Mouse (Mus musculus) neutrophil, adult 5-6 weeks (primary cell): ENCODE measurements around the gene Dnajc30. TPM values are rescaled to one million over a fixed set of nuclear protein-coding genes. Genes with fewer than 3 reads are reported as not detected.
A peak's percentile ranks its signal among the peaks of the same experiment; 100 is the strongest.
"Not testable (repeated sequence)": the region's sequence is repeated elsewhere in the genome, so short reads cannot be mapped to it uniquely, and the experiment has no call there.

Experiments used
- ATAC-seq: fragments of 151-379, 151-347 bp; 2 replicates; pipeline ENCODE4 v1.8.0; 2017; ENCODE audit warnings: mild to moderate bottlenecking, moderate TSS enrichment; ENCODE audit not compliant: insufficient number of reproducible peaks, poor library complexity, low FRiP score, severe bottlenecking; ENCODE audit errors: extremely low read depth
- total RNA-seq: library from RNA; stranded (forward); fragments of 200-1000 nt; gene quantifications from 2 replicates; pipeline ENCODE4 v1.2.3, GENCODE M21; 2017

The Dnajc30 gene
- total RNA-seq, 1 experiment from 2014 or later, result 8.7 TPM

DNA sequence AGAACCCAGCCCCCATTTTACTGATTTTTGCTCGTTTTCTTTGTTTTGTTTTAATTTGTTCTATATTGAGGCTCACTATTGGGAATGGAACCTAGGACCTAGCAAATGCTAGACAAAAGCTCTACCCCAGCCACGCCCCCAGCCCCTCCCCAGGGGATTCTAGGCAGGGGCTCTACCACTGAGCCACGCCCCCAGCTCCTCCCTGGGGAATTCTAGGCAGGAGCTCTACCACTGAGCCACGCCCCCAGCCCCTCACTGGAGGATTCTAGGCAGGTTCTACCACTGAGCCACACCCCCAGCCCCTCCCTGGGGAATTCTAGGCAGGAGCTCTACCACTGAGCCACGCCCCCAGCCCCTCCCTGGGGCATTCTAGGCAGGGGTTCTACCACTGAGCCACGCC, 14.7 kb upstream of the Dnajc30 start:
- not testable (repeated sequence) for ATAC-seq

DNA sequence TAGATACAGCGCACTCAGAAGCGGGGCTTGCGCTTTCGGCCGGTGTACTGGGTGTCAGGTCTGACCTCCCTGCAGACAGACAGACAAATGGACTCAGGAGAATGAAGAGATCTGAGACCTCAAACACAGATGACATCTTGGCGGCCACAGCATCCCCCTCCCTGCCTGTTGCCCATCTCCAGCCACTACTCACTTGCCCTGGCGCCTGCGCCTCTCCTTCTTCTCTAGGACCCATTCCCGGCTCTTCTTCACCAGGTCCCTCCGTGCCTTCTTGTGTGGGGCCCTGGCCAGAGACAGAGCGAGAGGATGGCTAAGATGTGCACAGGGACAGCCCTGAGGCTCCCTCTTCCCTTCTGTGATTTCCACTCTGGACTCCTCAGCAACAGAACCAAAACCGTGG, 10.6 kb upstream of the Dnajc30 start:
- no peak for ATAC-seq

DNA sequence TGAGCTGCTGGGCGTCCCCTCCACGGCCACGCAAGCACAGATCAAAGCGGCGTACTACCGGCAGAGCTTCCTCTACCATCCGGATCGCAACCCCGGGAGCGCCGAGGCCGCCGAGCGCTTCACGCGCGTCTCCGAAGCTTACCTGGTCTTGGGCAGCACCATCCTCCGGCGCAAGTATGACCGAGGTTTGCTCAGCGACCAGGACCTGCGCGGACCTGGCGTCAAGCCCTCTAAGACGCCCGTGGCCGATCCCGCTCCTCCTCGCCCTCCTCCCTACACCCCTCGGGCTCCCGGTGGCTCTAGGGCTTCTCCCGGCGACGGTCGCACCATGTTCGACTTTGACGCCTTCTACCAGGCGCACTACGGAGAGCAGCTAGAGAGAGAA, 372 bp downstream of the Dnajc30 start:
- ATAC-seq, result no peak

DNA sequence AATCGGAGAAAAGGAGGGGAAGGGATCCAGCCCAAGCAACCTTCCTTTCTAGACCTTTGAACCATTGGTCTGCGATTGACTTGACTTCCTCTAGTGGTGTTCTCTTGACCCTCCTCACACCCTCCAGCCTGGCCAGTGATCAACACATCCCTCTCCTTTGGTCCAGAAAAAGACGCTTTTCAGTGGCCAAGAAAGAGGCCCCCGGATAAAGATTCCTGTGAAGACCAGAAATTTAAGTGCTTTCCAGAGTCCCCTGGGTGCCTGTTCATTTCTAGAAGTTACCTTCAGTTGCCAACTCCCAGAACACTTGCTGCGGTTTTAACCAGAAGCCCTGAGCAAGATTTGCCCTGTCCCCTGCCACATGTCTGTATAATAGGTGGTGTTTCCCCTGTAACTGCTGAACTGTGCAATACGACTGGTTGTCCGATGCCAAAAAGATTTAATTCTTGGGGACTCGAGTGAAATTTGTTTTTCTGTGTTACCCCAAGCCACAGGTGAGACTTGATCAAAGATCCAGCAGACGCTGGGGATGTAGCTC, 976 bp downstream of the Dnajc30 start, which contains the start of gene Bud23:
TSS of gene Bud23 (minus strand) at position 51 of the 538 bp plus-strand sequence.
- not testable (repeated sequence) for ATAC-seq

DNA sequence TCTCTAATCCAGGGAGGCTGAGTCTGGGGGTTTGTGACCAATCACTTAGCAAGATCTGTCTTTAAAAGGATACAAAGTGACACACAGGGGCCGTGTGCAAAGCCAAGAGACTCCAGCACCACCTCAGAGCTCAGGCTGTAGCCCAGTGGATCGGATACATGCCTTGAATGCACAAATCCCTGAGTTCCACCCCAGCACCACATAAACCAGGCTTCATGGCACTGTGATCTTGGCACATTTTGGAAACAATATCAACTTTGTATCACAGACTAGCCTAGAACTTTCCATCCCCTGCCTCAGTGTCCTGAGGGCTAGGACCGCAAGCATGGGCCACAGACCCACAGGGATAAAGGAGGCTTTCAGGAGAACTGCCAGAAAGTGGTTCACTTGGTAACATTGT, 2.0 kb downstream of the Dnajc30 start:
- ATAC-seq, result no peak

DNA sequence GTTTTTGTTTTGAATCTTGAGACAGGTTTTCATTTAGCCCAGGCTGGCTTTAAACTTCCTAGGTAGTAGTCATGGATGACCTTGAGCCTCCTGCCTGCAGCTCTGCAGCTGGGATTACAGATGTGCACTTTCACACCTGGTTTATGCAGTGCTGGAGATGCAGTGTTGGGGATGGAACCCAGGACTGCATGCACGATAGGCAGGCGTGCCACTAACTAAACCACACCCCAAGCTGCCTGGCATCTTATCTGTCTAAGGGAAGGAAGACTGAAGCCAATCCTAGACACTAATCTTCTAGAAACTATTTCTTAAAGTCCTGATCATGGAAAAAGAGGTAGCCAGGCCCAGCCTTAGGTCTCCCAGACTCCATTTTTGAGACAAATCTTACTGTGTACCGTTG, 6.4 kb downstream of the Dnajc30 start:
- ATAC-seq, result no peak

DNA sequence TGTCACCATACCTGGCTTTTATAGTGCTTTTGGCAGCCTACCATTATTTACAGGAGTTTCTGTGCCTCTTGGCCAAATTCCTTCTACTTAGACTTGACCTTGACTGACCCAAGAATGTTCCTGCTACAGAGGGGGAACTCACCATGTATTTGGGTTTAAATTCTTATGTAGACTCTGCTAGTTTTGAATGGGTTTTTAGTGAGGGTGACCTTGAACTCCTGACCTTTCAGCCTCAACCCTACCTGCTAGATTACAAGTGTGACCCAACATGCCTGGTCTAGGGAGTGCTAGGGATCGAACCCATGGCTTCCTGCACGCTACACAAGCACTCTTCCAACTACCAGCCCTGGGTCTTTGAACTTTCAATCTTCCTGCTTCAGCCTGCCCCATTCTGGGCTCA, 8.1 kb downstream of the Dnajc30 start:
- no peak for ATAC-seq

DNA sequence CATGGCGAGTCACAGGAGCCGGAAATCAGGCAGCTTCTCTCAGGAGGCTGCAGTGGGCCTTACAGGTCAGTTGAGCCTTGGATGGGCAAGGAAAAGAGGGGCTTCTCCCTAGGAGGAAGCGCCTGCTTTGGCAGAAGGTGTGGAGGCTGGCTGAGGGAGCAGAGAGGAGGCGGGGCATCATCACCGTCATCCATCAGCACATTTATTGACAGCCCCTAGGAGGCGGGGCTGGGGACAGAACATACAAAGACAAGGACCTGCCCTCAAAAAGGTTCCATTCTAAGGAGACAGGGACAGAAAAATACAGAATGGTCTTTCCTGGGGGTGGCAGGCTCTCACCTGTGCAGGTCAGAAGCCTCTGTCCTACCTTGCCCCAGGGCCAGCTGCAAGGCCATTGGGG, 8.7 kb downstream of the Dnajc30 start:
- no peak for ATAC-seq

DNA sequence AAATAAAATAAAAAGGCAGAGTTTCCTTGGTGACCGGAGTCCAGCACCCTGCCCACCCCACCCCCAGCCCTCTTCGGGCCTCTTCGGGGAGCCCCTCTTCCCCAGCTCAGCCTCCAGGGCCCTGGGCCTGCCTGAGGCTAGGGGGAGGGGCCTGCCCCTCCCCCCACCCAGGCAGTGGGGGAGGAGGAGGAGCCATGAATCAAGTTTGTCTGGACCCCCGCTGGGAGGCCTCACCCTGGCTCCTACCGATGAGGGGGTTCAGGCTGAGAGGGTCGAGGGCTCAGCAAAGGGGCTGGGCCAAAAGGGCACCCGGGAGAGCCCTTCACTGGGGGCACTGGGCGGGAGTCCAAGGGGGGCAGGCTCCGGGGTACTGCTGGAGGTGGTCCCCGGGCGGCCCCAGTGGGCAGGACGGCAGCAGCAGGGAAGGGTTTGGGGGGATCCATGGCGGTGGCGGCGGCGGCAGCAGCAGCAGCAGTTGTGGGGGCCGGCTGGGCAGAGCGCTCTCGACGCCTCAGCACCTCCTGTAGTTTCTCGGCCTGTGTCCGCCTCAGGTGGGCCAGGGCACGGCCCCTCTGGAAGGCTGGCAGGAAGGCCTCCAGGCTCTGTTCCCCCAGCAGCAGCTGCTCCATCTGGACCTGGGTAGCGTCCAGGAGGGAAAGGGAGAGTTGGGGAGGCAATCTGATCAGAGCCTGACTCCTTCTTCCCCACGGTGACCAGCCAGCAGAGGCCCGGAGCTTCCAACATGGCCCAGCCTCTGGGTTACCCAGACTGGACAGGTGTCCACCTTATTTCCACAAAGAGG, 9.5 kb downstream of the Dnajc30 start:
- ATAC-seq, result no peak

DNA sequence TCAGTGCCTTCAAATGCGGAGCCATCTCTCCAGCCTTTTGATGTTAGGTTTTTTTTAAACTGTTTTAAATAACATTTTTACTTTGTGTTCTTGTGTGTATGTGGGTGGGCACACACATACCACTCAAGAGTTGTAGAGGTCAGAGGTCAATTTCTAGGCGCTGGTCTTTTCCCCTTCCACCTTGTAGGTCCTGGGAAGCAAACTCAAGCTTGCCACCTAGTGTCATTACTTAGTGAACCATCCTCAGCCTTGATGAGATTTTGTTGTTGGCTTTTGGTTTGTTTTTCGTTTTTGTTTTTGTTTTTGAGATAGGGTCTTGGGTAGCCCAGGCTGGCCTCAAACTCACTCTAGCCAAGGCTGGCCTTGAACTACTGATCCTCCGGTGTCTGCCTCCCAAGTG, 11.7 kb downstream of the Dnajc30 start:
- ATAC-seq, result no peak

DNA sequence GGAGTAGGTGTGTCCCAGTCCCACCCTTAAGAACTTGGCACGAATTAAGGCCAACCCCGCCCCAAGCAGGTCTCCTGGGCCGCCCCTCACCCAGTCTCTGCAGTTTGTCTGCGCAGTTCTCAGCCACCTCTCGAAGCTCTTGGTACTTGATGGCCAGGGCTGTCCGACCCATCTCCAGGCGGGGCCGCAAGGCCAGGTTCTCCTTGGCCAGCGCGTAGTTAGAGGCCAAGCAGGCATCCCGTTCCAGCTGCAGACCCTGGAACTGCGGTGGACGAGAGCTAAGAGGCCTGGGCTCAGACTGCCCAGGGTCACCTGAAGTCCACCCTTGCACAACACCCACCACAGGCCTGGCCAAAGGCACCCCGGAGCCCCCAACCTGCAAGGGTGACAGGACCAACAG, 12.4 kb downstream of the Dnajc30 start:
- ATAC-seq, result no peak

DNA sequence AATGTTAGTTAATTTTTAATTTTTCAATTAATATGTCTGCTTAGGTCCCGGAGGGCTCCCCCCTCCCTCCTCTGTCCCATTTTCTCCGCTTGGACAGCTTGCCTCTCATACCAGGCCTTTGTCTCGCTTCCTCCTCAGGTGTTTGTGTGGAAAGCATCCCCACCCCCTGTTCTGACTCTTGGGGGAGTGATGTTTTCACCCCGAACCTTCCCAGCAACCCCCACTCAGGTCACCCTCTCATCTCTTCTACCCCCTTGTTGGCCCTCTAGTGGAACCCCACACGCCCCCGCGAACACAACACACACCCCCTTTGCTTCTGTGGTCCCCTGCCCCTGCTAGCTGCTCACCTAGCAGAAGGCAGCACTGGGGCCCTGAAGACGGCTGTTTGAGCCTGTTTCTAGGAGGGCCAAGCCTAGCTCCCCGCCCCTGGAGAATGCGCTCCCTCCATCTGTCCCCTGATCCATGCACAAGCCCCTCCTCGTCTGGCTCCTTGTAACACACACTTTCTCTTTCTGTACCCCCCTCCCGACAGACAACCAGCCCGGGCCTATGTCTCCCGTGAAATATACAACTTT, 13.0 kb downstream of the Dnajc30 start:
- no peak for ATAC-seq

DNA sequence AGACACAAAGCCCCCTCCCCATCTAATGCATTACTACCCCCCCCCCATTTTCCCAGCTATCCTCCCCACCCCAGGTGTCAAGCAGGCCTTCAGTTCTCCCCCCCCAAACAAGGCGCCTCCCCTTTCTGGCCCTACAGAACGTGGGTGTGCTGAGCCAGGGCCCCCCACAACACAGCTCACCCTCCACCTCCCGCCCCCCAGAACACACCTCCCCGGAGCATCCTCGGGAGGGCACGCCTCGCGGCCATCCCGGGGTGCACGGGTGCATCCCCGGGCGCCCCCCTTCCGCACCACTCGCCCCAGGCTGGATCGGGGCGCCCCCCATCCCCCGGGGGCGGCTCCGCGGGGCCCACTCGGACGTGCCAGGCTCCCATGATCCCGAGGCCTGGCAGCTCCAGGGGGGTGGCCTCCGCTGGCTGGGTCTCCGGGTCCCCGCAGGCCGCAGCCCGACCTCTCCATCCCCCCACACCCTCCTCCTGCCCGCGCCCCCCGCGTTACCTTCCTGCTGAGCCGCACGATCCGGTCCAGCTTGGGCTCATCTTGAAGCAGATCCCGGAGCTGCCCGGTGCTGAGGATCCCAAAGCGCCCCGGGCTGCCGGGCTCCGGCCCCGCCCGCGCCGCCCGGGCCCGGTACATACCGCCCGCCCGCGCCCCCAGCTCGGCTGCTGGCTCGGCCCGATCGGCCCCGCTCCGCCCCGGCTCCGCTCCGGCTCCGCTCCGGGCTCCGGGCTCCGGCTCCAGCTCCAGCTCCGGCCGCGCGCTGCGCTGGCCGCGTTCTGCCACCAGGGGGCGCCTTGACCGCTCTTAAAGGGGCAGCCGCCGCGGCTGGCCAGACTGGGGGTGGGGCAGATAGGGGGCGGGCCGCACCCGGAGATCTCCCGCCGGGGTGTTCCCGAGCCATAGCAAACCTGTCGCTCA, 13.8 kb downstream of the Dnajc30 start, which contains the start of gene Vps37d:
TSS of gene Vps37d (minus strand) at position 703 of the 918 bp plus-strand sequence.
- peak; percentile 65; the same call in 1 of the 2 replicates for ATAC-seq

DNA sequence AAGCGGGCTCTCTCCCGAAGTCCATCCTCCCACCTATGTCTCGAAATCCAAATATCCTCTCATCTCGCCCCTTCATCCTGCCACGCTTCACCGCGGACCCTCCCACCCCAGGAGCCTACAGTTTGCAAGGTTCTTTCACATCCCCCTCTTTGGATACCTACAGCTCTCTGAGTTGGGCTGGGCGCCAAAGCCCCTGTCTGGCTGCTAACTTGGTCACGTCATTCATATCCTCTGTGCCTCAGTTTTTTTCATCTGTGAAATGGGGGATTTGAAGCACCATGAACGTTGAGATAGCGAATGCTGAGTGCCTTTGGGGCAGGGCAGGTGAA, 14.4 kb downstream of the Dnajc30 start:
- no peak for ATAC-seq

DNA sequence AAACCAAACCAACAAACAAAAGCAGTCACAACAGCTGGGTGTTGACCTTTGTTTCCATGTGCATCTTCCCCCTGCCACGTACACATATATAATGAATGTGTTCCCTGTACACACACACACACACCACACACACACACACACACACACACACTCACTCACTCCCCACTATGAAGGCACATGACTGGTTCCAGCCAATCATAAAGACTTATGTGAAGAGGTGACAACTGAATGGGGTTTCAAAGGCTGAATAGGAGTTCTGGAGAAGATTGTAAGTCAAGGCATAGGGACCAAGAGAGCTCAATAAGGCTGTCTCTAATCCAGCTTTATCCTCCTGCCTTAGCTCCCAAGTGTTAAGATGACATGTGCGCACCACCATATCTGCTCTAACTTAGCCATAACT, 15.6 kb downstream of the Dnajc30 start:
- no peak for ATAC-seq

DNA sequence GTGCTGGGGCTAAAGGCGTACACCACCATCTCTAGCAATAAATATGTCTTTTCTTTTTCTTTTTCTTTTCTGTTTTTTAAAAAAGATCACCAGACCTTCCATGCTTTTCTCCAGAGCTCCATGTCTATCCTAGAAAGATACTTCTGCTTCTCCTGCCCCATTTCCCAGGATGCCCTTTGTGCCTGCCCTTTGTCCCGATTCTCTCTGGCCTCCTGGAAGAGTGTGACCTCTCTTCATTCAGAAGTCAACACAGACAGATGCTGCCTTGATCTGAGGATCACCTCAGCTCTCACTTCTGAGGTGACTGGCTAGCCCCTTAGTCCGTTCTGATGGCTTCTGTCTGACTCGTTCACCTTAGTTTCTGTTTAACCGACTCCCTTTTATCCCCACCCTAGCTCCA, 16.5 kb downstream of the Dnajc30 start:
- no peak for ATAC-seq

DNA sequence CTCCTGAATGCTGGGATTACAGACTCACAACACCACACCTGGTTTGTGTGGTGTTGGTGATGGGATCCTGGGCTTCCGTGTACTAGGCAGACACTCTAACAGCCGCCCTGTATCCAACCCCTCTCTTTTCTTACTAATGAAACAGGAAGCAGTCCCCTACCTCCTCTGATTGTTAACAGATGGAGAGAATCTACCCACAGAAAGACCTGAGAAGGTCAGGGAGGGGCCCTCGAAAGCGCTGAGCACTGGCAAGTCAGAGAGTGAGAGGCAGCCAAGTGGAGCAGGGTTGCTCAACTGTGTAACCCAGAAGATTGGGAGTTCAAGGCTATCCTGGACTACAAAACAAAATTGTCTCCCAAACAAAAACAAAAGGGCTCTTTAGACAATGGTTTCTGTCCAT, 22.9 kb downstream of the Dnajc30 start:
- no peak for ATAC-seq

DNA sequence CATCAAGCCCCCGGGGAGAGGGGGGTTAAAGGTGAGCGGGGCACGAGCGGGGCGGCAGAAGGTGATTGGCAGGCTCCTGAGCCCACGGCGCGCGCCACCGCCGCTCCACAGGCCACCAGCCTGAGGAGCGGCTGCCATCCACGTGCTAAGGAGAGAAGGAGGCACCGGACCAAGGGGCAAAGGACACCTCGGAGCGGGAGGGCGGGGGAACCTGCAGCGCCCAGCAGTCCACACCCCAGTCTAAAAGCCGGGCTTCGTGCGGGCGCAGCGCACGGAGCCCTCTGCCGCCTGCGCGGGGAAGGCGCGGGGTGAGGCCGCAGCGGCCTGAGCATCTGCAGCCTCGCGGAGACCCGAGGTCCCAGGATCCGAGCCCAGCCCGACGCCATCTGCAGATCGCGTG, 25.7 kb downstream of the Dnajc30 start, which contains the start of gene Mlxipl:
TSS of gene Mlxipl (plus strand) at position 238 of the 400 bp plus-strand sequence.
- no peak for ATAC-seq

DNA sequence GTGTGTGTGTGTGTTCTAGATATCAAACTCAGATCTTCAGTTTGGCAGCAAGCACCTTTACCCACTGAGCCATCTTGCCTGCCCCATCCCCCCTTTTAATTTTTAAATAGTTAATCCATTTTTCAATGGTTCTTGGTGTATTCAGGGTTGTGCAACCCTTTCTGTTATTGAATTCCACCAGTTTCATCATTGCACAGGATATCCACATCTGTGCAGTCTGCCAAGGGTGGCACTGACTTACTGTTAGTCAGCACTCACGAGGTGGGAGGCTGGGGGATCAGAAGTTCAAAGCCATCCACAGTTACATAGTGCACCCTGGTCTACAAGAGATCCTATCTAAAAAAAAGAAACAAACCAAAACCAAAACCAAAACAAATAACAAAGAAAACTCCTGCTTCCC, 37.0 kb downstream of the Dnajc30 start:
- no peak for ATAC-seq
